Mouse (Mus musculus): Measurements from ENCODE around the gene Ptgr2. TPM values are rescaled to one million over a fixed set of nuclear protein-coding genes. Genes with fewer than 3 reads are reported as not detected.
"Not testable (repeated sequence)": the region's sequence is repeated elsewhere in the genome, so short reads cannot be mapped to it uniquely, and the experiment has no call there.

Gene Ptgr2
- polyA plus RNA-seq, 1 experiment from 2014 or later, result 17.8 TPM

GRCm38 (mm10) chr12:84316721-84317621, 31.9 kb downstream of the Ptgr2 start, which contains the start of gene Zfp410:
Gene Zfp410 (plus strand): TSS chr12:84316852.
- under 1% methylated on average over 75 of the region's 77 CpGs for WGBS
- Histone ChIP-seq H3K27me3 (ENCODE audit: control insufficient read depth, insufficient read depth, low read depth, low read length) (no peaks in the 10 kb centered on the region), H3K9ac (ENCODE audit: low read depth, low read length) (peak within 1 kb of the TSS; percentile 97), H3K36me3 (ENCODE audit: control insufficient read depth, insufficient read depth, low read length) (no peaks in the 10 kb centered on the region), H3K4me3 (ENCODE audit: low read depth, low read length) (peak within 1 kb of the TSS; percentile 99), H3K9me3 (replicated peaks; ENCODE audit: control insufficient read depth, low read length, poor library complexity, severe bottlenecking) (no peaks in the 10 kb centered on the region), H3K27ac (ENCODE audit: low read length) (peak within 1 kb of the TSS; percentile 94), H3K4me2 (ENCODE audit: low read length) (peak within 1 kb of the TSS; percentile 94), H3K4me1 (ENCODE audit: control insufficient read depth, insufficient read depth, low read length) (peaks cover 18% of the 10 kb centered on the region)
- ATAC-seq, result peak; percentile 93

DNA sequence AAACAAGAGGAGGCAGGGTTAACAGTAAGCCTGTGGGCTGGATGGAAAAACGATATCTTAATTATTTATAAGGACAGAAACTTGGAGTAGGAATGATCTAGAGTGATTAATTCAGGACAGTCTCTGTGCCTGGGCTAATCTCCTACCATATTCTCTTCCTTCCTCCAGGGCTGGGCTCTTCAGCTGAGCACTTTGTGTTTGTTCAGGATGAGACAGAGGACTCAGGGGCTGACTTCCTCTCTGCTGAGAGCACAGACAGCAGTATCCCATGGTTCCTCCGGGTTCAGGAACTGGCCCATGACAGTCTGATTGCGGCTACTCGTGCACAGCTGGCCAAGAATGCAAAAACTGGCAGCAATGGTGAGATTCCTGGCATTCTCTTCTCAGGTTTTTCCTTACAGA, 42.1 kb downstream of the Ptgr2 start:
- no peak overlapping the region for H3K9ac ChIP-seq (ENCODE audit: low read depth, low read length)
- peaks cover 19% of the 10 kb centered on the region for H3K36me3 ChIP-seq (ENCODE audit: control insufficient read depth, insufficient read depth, low read length)
- H3K27ac ChIP-seq (ENCODE audit: low read length), result no peak overlapping the region
- no peaks in the 10 kb centered on the region for H3K4me1 ChIP-seq (ENCODE audit: control insufficient read depth, insufficient read depth, low read length)
- H3K27me3 ChIP-seq (ENCODE audit: control insufficient read depth, insufficient read depth, low read depth, low read length), result no peaks in the 10 kb centered on the region
- WGBS, result 90% methylated on average over 4 of the region's 4 CpGs
- no peak overlapping the region for H3K4me2 ChIP-seq (ENCODE audit: low read length)
- no peak for ATAC-seq
- H3K4me3 ChIP-seq (ENCODE audit: low read depth, low read length), result no peak overlapping the region
- no peaks in the 10 kb centered on the region for H3K9me3 ChIP-seq (replicated peaks; ENCODE audit: control insufficient read depth, low read length, poor library complexity, severe bottlenecking)

DNA sequence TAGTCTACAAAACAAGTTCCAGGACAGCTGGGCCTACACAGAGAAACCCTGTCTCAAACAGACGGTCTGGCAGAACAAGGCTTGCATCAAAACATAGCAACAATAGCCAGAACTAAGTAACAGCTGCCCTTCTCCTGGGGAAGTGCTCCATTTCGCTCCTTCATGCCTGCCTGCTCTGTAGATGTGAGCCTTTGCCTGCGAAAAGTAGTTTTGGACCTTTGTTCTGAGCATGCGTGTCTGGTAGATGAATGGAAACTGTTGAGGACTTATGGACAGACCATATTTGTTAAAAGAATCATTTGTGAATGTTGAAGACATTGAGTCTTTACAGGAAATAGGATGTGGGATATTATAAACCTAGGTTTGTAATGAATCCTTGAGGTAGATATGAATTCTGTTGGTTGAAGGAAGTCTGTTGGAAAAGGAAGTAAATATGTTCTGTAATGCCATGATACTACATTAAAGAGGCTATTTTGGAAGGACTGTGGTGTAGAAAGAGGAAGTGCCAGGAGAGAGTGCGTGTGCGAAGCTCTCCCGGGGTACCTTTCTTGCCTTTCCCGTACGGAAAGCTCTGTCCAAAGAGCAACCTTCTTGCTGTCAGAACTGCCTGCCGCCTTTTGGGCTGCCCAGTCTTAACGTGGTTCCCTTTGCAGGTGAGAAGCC, 52.1 kb downstream of the Ptgr2 start:
- ATAC-seq, result no peak
- no peak overlapping the region for H3K9ac ChIP-seq (ENCODE audit: low read depth, low read length)
- H3K27me3 ChIP-seq (ENCODE audit: control insufficient read depth, insufficient read depth, low read depth, low read length), result no peaks in the 10 kb centered on the region
- no peaks in the 10 kb centered on the region for H3K9me3 ChIP-seq (replicated peaks; ENCODE audit: control insufficient read depth, low read length, poor library complexity, severe bottlenecking)
- peaks cover 34% of the 10 kb centered on the region for H3K36me3 ChIP-seq (ENCODE audit: control insufficient read depth, insufficient read depth, low read length)
- H3K4me3 ChIP-seq (ENCODE audit: low read depth, low read length), result no peak overlapping the region
- H3K27ac ChIP-seq (ENCODE audit: low read length), result no peak overlapping the region
- no peak overlapping the region for H3K4me2 ChIP-seq (ENCODE audit: low read length)
- H3K4me1 ChIP-seq (ENCODE audit: control insufficient read depth, insufficient read depth, low read length), result no peaks in the 10 kb centered on the region
- 93% methylated on average over 11 of the region's 11 CpGs for WGBS

DNA sequence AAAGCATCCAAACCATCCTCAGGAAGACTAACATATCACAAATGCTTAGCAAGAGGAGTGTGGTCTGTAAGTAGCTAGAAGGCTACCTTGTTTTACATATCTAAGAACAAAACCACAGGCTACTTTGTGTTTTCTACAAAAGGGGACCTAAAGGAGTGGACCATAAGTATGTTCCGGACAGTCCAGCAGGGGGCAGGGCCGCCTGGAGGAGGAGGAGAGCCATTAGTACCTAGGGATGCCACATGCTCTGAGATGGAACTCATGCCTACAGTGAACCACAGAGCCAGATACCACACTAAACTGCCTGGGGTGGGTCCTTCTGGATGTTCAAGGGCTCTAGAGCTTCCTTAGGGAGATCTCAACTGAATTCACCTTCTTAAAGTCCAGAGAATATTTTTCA, 62.2 kb downstream of the Ptgr2 start:
- H3K9me3 ChIP-seq (replicated peaks; ENCODE audit: control insufficient read depth, low read length, poor library complexity, severe bottlenecking), result no peaks in the 10 kb centered on the region
- ATAC-seq, result no peak
- no peak overlapping the region for H3K4me2 ChIP-seq (ENCODE audit: low read length)
- no peaks in the 10 kb centered on the region for H3K4me1 ChIP-seq (ENCODE audit: control insufficient read depth, insufficient read depth, low read length)
- H3K27me3 ChIP-seq (ENCODE audit: control insufficient read depth, insufficient read depth, low read depth, low read length), result no peaks in the 10 kb centered on the region
- no peak overlapping the region for H3K4me3 ChIP-seq (ENCODE audit: low read depth, low read length)
- H3K36me3 ChIP-seq (ENCODE audit: control insufficient read depth, insufficient read depth, low read length), result peaks cover 35% of the 10 kb centered on the region
- WGBS, result 45% methylated on average over 2 of the region's 2 CpGs
- no peak overlapping the region for H3K9ac ChIP-seq (ENCODE audit: low read depth, low read length)
- H3K27ac ChIP-seq (ENCODE audit: low read length), result no peak overlapping the region

- WGBS, result 84% methylated on average over 2 of the region's 2 CpGs
- not testable (repeated sequence) for H3K9ac ChIP-seq (ENCODE audit: low read depth, low read length); H3K27ac ChIP-seq (ENCODE audit: low read length); H3K4me2 ChIP-seq (ENCODE audit: low read length); H3K9me3 ChIP-seq (replicated peaks; ENCODE audit: control insufficient read depth, low read length, poor library complexity, severe bottlenecking); H3K27me3 ChIP-seq (ENCODE audit: control insufficient read depth, insufficient read depth, low read depth, low read length); H3K4me3 ChIP-seq (ENCODE audit: low read depth, low read length); ATAC-seq
- Histone ChIP-seq H3K4me1 (ENCODE audit: control insufficient read depth, insufficient read depth, low read length) (peaks cover 22% of the 10 kb centered on the region), H3K36me3 (ENCODE audit: control insufficient read depth, insufficient read depth, low read length) (peaks cover 22% of the 10 kb centered on the region)
These were observed 73.7 kb downstream of the Ptgr2 start for GRCm38 (mm10) chr12:84358699-84359098.

DNA sequence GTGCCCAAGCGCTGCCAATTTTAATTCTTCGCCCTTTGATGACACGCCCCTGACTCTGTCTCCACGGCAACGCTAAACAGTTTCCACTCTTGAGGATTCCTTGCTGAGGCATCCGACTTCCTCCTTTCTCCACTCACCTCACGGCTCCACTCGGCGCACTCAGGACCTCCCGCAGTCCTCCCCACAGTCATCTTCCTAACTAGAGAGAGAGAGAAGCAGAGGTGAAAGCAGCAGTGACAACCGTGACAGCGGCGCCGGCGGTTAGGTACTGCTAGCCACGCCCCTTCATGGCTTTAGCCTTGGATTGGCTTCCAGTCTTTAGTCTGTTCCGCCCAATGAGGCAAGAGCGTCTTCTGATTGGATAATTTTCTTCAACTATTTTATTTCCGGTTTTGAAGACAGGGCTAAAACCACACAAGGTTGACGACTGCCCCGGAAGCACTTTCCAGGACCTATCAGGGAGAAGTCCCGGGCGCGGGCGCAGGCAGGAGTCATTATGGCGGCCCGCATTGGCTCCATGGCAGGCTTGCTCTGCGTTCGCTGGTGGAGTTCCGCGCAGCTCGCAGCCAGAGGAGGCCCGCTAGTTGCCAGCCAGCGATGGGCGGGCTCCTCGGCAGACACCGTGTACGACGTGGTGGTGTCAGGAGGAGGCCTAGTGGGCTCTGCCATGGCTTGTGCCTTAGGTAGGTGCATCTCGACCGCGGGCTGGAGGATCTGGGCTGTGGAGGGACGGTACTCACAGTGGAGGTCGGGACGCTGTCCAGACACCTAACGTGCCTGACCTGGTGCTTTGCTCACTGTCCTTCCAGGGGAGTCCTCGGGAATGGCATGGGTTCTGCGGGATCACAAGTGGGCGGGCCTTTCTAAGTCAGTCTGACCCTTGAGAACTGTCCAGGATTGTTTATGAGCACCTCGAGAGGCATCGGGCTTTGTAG, 76.8 kb downstream of the Ptgr2 start, which contains the start of the genes Coq6 and Fam161b:
TSS of gene Coq6 (plus strand) at position 103 of the 935 bp plus-strand sequence.
TSS of gene Fam161b (minus strand) at position 279 of the 935 bp plus-strand sequence.
- H3K9ac ChIP-seq (ENCODE audit: low read depth, low read length), result peak within 1 kb of the TSS; percentile 95
- H3K27ac ChIP-seq (ENCODE audit: low read length), result peak within 1 kb of the TSS; percentile 80
- peak within 1 kb of the TSS; percentile 91 for H3K4me2 ChIP-seq (ENCODE audit: low read length)
- under 1% methylated on average over 51 of the region's 51 CpGs for WGBS
- H3K36me3 ChIP-seq (ENCODE audit: control insufficient read depth, insufficient read depth, low read length), result peaks cover 4% of the 10 kb centered on the region
- peak; percentile 99 for ATAC-seq
- H3K27me3 ChIP-seq (ENCODE audit: control insufficient read depth, insufficient read depth, low read depth, low read length), result no peaks in the 10 kb centered on the region
- no peaks in the 10 kb centered on the region for H3K9me3 ChIP-seq (replicated peaks; ENCODE audit: control insufficient read depth, low read length, poor library complexity, severe bottlenecking)
- H3K4me3 ChIP-seq (ENCODE audit: low read depth, low read length), result peak within 1 kb of the TSS; percentile 99
- H3K4me1 ChIP-seq (ENCODE audit: control insufficient read depth, insufficient read depth, low read length), result peaks cover 22% of the 10 kb centered on the region

GRCm38 (mm10) chr12:84362872-84363271, 77.8 kb downstream of the Ptgr2 start:
- no peak overlapping the region for H3K9ac ChIP-seq (ENCODE audit: low read depth, low read length)
- H3K4me3 ChIP-seq (ENCODE audit: low read depth, low read length), result peak overlapping the region; percentile 99
- no peak overlapping the region for H3K27ac ChIP-seq (ENCODE audit: low read length)
- peaks cover 22% of the 10 kb centered on the region for H3K4me1 ChIP-seq (ENCODE audit: control insufficient read depth, insufficient read depth, low read length)
- H3K27me3 ChIP-seq (ENCODE audit: control insufficient read depth, insufficient read depth, low read depth, low read length), result no peaks in the 10 kb centered on the region
- 79% methylated on average over 2 of the region's 2 CpGs for WGBS
- no peaks in the 10 kb centered on the region for H3K9me3 ChIP-seq (replicated peaks; ENCODE audit: control insufficient read depth, low read length, poor library complexity, severe bottlenecking)
- H3K4me2 ChIP-seq (ENCODE audit: low read length), result peak overlapping the region; percentile 91
- ATAC-seq, result no peak
- H3K36me3 ChIP-seq (ENCODE audit: control insufficient read depth, insufficient read depth, low read length), result no peaks in the 10 kb centered on the region

DNA sequence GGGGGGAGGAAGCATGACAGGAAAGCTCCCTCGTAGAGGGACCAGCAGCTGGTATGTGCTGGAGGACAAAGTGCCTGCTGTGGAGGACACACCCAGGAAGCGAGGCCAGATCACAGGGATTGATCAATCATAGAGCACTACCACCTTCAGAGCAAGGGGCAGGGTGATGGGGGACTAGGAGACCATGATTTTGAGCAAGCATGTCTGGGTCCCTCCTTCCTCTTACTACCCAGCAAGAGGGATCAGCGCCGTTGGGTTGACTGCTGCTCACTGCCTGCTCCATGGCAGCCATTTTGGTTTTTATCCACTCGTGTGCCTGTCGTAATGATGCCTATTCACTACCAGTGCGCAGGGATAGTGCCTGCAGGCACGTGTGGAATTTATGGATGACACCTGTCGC, 79.3 kb downstream of the Ptgr2 start:
- no peak overlapping the region for H3K4me3 ChIP-seq (ENCODE audit: low read depth, low read length)
- no peak overlapping the region for H3K27ac ChIP-seq (ENCODE audit: low read length)
- H3K9ac ChIP-seq (ENCODE audit: low read depth, low read length), result no peak overlapping the region
- H3K27me3 ChIP-seq (ENCODE audit: control insufficient read depth, insufficient read depth, low read depth, low read length), result no peaks in the 10 kb centered on the region
- no peak overlapping the region for H3K4me2 ChIP-seq (ENCODE audit: low read length)
- WGBS, result 88% methylated on average over 9 of the region's 9 CpGs
- peaks cover 22% of the 10 kb centered on the region for H3K4me1 ChIP-seq (ENCODE audit: control insufficient read depth, insufficient read depth, low read length)
- H3K36me3 ChIP-seq (ENCODE audit: control insufficient read depth, insufficient read depth, low read length), result peaks cover 7% of the 10 kb centered on the region; the same call in 1 of the 2 replicates
- no peaks in the 10 kb centered on the region for H3K9me3 ChIP-seq (replicated peaks; ENCODE audit: control insufficient read depth, low read length, poor library complexity, severe bottlenecking)
- ATAC-seq, result no peak

Measured in midbrain, embryonic 16.5 days (tissue).